Comparison of ENCODE assay signal across 1 mouse cellular context in the genomic region with DNA sequence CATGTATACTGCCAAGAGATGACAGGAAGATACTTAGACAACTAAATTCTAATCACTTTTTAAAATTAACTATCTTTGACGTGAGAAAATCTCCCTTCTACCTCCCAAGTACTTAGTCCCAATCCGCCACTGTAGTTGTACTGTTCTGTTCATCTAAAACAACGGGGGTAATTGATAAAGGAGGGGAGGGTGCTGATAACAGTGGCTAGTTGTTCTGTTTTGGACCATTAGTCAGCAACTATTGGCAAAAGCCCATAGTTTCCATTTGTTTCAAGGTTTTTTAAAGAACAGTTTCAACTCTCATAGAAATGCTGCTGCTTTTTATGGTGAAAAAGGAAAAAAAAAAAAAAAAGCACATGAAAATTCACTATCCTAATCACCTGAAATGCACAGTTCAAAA.
TF ChIP-seq lines count a peak whose summit lies in the region.

No protein-coding gene starts in this region.

TF ChIP-seq in MEL, 35 proteins besides CTCF, POLR2A, EP300 and RAD21 (continued from another document):
- peak; percentile 84 for TF ChIP-seq GATA1 (IDR thresholded peaks at IDR 0.05; ENCODE audit: low read depth, low read length)
TF ChIP-seq in MEL: peak in this region for 2.
